Mouse (Mus musculus): ENCODE data around the gene Unc45b.
A peak's percentile ranks its signal among the peaks of the same experiment; 100 is the strongest.
"Not testable (repeated sequence)": the region's sequence is repeated elsewhere in the genome, so short reads cannot be mapped to it uniquely, and the experiment has no call there.

The Unc45b gene

DNA sequence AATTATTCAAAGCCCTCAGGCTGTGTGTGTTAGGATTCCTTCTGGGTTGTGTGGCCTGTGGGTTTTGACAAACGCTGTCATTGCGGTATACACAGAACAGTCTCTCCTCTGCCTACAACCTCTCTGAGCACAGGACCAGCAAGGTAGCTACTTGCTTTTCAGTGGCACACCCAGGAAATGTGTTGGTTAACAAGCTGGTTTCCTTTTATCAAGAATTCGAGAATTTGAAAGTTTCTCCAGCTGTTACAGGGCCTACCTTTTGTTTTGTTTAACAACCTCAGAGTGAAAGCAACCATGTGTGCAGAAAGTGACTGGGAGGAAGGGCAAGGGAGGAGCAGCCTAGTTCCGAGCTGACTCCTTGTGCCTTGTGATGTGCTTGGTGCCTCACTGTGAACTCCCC lies 37.1 kb downstream of the Unc45b start:
- DNase-seq (ENCODE audit: low spot score in 2 of 2) = no peak

DNA sequence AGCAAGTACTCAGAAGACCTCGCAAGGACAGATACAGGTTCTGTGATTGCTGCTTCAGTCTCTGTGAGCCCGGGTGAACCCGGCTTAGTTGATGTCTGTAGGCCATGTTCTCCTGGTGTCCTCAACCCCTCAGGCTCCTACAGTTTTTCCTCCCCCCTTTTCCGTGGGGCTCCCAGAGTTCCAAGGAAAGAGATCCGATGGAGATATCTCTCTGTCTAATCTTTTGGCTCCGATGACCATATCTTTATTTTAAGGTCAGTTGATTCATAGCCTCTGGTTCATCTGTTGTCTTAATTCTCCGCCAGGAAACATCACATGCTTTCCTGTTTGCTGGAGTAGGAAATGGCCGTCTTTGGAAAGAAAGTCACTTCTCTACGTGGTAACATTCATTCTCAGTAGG lies 38.7 kb downstream of the Unc45b start:
- DNase-seq (ENCODE audit: low spot score in 2 of 2) = no peak

DNA sequence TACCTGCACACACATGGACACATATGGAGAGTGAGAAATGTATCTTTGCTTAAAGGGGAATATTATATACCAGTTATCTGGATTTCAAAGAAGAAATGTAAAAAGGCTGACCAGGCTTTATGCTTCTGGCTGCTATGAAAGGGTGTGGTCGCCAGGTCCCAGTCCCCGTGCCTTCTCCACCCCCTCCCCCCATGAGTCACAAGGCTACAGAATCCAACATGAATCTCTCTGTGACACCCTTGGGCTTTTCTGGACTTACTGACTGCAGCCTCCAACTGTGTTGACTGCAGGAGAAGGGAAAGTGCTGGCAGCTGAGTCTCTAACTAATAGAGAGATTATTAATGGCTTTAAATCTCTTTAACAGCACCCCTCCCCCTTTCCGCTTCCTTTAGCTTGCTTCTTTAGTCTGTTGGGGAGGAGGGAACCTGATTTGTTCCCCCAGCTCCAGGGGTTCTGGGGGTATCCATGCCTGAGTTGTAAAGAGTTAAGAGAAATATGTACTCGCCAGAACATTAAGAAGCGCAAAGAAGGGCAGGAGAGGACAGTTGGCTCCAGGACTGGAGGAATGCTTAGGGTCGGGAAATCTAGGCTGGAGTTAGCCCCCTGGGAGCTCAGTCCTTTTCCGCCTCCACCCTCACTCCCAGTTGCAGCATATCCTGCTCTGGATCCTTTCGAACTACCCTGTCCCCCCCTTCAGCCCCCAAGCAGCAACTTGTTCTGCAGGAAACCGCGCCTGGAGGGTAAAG lies 40.6 kb downstream of the Unc45b start, which contains the start of gene Slfn5:
Slfn5 (plus strand) TSS at position 614 of the 746 bp plus-strand sequence.
- DNase-seq (ENCODE audit: low spot score in 2 of 2) = no peak

DNA sequence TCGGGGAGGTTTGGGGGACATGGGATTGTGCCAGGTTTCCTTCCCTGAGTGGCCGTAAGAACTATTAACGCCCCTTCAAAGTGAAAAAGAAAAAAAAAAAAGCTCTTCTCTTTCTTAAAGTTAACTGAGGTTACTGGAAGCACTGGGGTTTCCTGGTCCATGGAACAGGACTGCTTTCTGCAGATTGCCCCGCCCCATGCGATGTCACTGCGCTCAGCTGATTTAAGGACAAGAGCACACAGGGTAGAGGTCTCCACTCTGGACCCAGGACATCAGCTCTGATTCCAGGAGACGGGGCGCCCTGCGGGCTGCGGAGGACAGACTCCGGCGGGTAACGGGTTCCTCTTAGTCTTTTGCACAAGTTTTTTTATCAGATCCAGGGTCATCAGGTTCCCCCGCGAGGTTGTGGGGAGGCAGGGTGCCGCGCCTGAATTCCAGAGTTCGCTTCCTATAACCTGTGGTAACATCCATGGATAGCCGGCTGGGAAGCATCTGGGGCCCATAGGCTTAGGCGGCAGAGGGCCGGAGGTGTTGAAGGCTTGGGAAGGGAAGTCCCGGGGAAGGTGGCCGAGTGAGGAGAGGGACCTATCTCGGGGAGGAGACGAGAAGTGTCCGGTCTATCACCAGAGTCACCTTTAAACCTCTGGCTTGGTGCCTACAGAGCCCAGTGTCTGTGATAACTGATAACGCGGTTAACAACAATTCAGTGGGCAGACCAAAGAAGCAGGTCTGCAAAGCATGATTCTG lies 41.7 kb downstream of the Unc45b start:
- DNase-seq (ENCODE audit: low spot score in 2 of 2) = no peak

DNA sequence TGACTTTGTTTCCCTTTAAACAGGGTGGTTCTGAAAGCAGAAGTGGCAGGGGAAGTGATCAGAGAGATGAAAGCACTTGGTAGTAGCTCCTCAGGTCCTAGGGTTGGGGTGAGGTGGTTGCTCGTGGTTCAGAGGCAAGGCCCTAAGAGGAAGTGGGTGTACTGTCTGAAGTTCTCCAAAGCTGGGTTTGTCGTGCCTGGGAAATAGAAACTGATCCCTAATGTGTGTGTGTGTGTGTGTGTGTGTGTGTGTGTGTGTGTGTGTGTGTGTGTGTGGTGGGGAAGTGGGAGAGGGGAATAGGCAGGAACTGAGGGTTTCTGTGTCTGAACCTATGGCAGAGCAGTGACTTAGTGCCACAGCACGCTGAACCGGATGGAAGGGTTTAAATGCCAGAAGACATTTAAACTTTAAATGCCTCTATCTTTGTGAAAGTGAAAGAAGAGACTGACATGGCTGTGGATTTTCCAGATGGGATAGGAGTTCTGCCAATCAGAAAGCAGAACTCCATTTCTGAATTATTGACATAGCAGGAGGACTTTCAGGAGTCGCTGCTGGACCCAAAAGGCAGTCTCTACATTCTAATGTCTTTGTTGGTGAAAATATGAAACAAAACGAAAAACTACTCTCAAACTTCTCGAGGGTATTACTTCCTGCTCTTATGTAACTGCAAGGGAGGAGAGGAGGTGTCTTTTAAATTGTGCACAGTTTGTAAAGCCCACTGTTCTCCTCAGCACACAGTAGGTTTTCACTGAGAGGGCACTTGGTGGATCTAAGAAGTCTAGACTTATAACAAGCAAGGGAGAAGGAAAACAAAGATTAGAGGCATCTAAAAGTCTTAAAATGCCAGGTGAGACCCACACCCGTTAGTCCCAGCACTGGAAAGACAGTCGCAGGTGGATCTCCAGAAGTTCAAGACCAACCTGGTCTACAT lies 42.5 kb downstream of the Unc45b start:
- no peak for DNase-seq (ENCODE audit: low spot score in 2 of 2)

DNA sequence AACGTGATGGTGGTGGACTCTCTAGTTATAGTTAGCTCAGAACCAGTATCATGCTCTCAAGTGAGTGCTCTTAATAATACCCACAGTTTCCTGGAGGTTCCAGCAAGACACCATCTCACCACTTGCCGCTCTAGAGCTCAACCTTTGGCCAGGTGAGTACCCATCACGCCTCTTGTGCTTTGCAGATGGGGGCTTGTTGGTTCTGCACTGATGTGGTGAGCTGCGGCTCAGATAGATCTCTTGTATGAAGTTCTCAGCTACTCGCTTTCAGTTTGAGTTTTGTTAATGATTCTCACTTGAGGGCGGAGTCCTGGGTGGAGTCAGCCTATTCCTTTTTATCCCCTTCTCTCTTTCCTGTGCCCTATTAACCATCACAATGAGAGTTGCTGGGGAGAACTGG lies 44.3 kb downstream of the Unc45b start:
- no peak for DNase-seq (ENCODE audit: low spot score in 2 of 2)

- no peak for DNase-seq (ENCODE audit: low spot score in 2 of 2)
Observed at GRCm38 (mm10) chr11:82956925-82957324, 46.6 kb downstream of the Unc45b start.

- no peak for DNase-seq (ENCODE audit: low spot score in 2 of 2)
Observed at GRCm38 (mm10) chr11:82959613-82960012, 49.3 kb downstream of the Unc45b start.

GRCm38 (mm10) chr11:82961743-82962142 lies 51.4 kb downstream of the Unc45b start:
- DNase-seq (ENCODE audit: low spot score in 2 of 2) = no peak

DNA sequence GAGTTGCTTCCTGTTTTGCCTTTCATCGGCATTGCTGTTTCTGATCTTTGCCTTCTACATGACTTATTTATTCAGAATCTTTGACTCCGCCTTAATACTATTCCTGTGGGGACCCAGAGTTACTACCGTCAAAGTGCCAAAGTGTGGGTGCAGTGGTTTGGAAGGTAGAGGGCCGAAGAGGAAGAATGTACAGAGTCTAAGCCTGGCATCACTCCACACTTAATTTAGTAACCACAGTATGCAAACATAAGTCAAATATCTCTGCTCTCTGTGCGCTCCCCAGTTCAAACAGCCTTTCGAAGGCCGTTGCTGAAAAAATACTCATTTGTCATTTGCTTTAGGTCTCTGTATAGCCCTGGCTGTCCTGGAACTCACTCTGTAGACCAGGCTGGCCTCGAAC lies 51.9 kb downstream of the Unc45b start:
- DNase-seq (ENCODE audit: low spot score in 2 of 2) = no peak

GRCm38 (mm10) chr11:82970712-82971589 lies 60.6 kb downstream of the Unc45b start:
- no peak for DNase-seq (ENCODE audit: low spot score in 2 of 2)

- no peak for DNase-seq (ENCODE audit: low spot score in 2 of 2)
Observed at GRCm38 (mm10) chr11:82971590-82971974, 61.2 kb downstream of the Unc45b start.

DNA sequence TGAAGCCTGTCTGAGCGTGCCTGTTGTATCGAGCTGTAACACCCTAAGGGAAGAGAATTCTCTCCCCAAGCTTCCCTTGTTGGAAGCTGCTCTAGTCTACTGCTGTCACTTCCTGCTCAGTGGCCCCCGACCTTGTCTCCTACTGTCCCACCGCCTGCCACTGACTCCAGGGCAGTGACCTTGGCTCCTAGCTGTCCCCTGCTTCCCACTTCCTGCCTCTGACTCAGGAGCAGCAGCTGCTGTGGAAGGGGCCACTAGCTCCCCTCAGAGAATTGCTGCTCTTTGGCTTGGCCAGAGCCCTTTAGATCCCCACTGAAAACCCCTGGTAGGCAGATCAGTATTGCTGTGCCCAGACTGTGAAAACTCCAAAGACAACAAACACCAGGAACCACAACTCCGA lies 63.6 kb downstream of the Unc45b start:
- DNase-seq (ENCODE audit: low spot score in 2 of 2) = no peak

- DNase-seq (ENCODE audit: low spot score in 2 of 2) = not testable (repeated sequence)
Observed at GRCm38 (mm10) chr11:82982409-82982808, 72.1 kb downstream of the Unc45b start.

GRCm38 (mm10) chr11:82983193-82983592 lies 72.8 kb downstream of the Unc45b start:
- DNase-seq (ENCODE audit: low spot score in 2 of 2) = no peak

- no peak for DNase-seq (ENCODE audit: low spot score in 2 of 2)
Observed at GRCm38 (mm10) chr11:82987621-82988020, 77.3 kb downstream of the Unc45b start.

DNA sequence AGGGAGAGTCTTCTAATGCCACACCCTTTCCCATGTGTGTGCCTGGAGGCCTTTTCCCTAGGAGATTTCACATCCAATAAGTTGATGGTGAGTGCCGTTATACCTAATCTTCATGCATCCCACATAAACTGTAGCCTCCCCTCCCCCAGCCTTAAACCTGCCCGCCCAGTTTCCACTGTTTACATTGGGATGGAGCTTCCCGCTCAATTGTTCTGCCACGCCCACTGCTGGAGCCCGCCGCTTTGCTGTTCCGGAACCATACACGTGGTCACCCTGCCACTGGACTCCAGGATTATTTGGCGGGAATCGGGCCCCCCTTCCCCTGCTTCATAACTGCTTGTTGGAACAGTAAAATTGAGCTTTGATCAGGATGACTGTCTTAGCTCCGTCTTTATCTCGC lies 79.0 kb downstream of the Unc45b start:
- DNase-seq (ENCODE audit: low spot score in 2 of 2) = no peak

- DNase-seq (ENCODE audit: low spot score in 2 of 2) = not testable (repeated sequence)
Observed at GRCm38 (mm10) chr11:82990612-82991385, 80.4 kb downstream of the Unc45b start.

GRCm38 (mm10) chr11:82991469-82992166 lies 81.3 kb downstream of the Unc45b start, which contains the start of gene Slfn9:
Gene Slfn9 (minus strand): TSS chr11:82991830.
- peak in 1 of 2 experiments; percentile 10 for DNase-seq (ENCODE audit: low spot score in 2 of 2)
